Mouse (Mus musculus) MEL (cell line): Measurements from ENCODE around the gene Ggt1.

ENCODE experiments used
- CHD2 ChIP-seq: IDR thresholded peaks from 2 replicates; pipeline ENCODE4 v1.6.1; 2011; ENCODE audit warnings: low read length, improper control_type of control experiment
- CTCF ChIP-seq, 3 experiments: IDR thresholded peaks in 2 of 3; conservative IDR thresholded peaks in 1 of 3; 2 replicates each; pipeline ENCODE4 v1.5.1; 2011 to 2012; ENCODE audit warnings: low read length in 3 of 3, low read depth in 2 of 3, mild to moderate bottlenecking in 2 of 3, improper control_type of control experiment in 1 of 3, inconsistent platforms in 1 of 3, mixed read lengths in 1 of 3, moderate library complexity in 1 of 3; ENCODE audit not compliant: control insufficient read depth in 1 of 3, insufficient read depth in 1 of 3, poor library complexity in 1 of 3, severe bottlenecking in 1 of 3
- GATA1 ChIP-seq: IDR thresholded peaks from 2 replicates; pipeline ENCODE4 v1.6.1; 2011; ENCODE audit warnings: low read depth, low read length, improper control_type of control experiment
- MEF2A ChIP-seq: IDR thresholded peaks from 2 replicates; pipeline ENCODE4 v1.6.1; 2014; ENCODE audit warnings: low read depth, mild to moderate bottlenecking, inconsistent platforms, low read length, improper control_type of control experiment; ENCODE audit not compliant: poor library complexity, insufficient replicate concordance, severe bottlenecking; ENCODE audit errors: extremely low read depth
- NELFE ChIP-seq: IDR thresholded peaks from 2 replicates; pipeline ENCODE4 v1.6.1; 2011; ENCODE audit warnings: low read depth, low read length, improper control_type of control experiment
- POLR2A ChIP-seq, 2 experiments: IDR thresholded peaks; 2 replicates each; pipeline ENCODE4 v1.6.1; 2011 to 2012; ENCODE audit warnings: low read length in 2 of 2, mild to moderate bottlenecking in 2 of 2, control low read depth in 1 of 2, improper control_type of control experiment in 1 of 2, low read depth in 1 of 2, moderate library complexity in 1 of 2; ENCODE audit not compliant: control insufficient read depth in 1 of 2, insufficient read depth in 1 of 2, poor library complexity in 1 of 2

DNA sequence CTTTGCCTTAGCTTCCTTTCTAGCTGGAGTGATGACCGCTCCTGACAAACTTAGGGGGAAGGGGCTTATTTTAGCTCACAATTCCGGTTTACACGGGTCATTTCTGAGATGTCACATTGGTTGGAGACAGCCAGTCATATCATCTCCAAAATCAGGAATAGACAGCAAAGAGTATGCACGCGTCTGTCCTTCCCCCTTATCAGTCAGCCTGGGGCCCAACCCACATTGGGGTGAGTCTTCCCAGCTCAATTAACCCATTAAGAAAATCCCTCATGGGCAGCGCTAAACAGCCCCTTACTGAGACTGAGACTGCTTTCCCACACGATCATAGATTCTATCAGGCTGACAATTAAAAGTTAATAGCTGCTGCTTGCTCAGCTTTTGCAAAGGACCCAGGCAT is 47.0 kb upstream of the Ggt1 start:
- TF ChIP-seq CTCF (IDR thresholded peaks at IDR 0.05 in 2 of 3, conservative IDR thresholded peaks at IDR 0.05 in 1 of 3; ENCODE audit: control insufficient read depth in 1 of 3, insufficient read depth in 1 of 3, low read depth in 2 of 3, low read length in 3 of 3, poor library complexity in 1 of 3, severe bottlenecking in 1 of 3), result no peak
- TF ChIP-seq CHD2, result no peak
- TF ChIP-seq POLR2A (IDR thresholded peaks at IDR 0.05; ENCODE audit: control insufficient read depth in 1 of 2, insufficient read depth in 1 of 2, low read depth in 1 of 2, low read length in 2 of 2, poor library complexity in 1 of 2), result no peak
- no peak for TF ChIP-seq MEF2A
- no peak for TF ChIP-seq NELFE
- TF ChIP-seq GATA1, result peak; percentile 86
